Mouse (Mus musculus): Measurements from ENCODE around the gene Gm5447.

Gene Gm5447

GRCm38 (mm10) chr13:30987686-30988085, 13.7 kb downstream of the Gm5447 start:
- DNase-seq, result no peak

GRCm38 (mm10) chr13:30989710-30990109, 15.7 kb downstream of the Gm5447 start:
- no peak for DNase-seq

DNA sequence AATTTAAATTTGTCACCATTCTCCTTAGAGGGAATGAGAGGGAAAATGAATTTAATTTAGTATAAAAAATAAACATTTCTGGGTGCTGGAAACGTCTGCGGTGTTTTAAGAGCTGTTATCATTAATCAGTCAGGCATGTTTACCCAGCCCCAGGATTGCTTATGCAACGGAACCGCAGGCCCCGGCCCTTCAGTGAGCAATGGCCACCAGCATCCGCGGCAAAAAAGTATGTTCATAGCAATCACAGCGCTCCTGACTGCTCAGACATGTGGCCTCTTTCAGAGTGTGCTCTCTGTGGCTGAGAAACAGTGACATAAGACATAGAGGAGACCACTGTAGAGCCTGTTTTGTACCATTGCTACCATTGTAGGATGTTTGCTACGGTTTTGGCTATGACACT, 16.2 kb downstream of the Gm5447 start:
- no peak for DNase-seq

GRCm38 (mm10) chr13:30993819-30994218, 19.8 kb downstream of the Gm5447 start:
- peak; percentile 57 for DNase-seq

- DNase-seq, result no peak
Observed at GRCm38 (mm10) chr13:30994249-30994858, 20.4 kb downstream of the Gm5447 start.

DNA sequence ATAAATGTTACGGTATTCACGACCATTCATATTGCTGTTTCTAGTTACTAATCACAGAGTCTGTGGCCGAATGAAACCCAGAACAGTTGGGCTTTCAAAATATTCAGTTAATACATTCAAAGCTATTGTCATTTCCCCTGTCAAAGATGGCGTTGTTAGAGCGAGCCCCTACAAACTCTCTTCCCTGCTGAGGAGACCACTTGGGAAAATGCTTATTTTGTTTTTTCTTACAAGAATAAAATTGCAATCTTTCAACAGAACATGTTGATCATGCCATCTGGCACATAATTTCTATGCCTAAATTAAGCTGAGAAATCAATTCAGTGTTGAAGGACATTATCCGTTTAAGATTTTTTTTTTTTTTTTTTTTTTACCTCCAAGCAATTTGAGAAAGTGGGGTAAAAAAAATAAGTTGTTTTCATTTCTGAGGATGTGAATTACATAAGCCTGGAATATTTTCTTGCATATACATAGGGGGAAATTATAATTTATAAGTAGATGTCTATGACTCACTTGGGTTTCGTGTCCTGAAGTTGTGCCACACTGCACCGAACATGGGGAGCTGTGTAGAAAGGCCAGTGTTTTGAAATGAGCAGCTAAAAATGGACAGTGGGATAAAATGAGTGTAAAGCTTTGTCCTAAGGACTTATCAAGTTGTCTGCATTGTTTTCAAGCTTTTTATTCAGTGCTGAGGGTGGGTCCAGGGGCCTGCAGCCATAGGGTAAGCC, 23.7 kb downstream of the Gm5447 start:
- DNase-seq, result no peak

DNA sequence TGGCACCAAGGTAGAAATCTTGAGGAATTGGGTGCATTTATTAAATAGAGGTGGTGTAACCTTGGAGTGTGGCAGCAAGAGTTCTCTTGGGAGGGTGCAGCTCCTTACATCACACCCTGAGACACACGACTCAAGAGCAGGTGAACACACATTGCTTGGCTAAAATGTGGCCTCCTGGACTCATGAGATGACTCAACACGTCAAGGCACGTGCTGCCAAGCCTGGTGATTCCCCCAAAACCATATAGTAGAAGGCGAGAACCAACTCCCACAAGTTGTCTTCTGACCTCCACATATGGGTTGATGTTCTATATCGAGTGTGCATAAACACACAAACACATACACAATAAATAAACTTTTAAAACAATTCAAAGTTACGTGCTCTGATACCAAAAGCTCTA, 25.8 kb downstream of the Gm5447 start:
- no peak for DNase-seq

DNA sequence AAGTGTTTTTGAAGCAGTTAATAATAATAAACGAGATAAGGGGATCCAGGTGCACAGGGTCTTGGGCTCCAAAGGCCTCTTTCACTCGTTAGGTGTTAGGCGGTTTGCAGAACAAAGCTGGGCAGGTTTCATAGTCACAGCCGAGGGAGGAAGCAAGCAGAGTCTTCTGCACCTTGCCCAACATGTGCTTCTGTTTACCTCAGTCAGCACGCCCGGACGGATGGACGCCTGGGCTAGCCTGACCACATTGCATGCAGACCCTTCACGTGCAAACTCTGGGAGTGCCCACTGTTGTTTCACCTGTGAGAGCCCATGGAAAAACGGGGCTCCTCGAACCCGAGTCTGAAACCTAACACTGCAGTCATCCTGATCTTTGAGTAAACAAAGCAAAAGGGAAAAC, 30.5 kb downstream of the Gm5447 start:
- DNase-seq, result no peak

DNA sequence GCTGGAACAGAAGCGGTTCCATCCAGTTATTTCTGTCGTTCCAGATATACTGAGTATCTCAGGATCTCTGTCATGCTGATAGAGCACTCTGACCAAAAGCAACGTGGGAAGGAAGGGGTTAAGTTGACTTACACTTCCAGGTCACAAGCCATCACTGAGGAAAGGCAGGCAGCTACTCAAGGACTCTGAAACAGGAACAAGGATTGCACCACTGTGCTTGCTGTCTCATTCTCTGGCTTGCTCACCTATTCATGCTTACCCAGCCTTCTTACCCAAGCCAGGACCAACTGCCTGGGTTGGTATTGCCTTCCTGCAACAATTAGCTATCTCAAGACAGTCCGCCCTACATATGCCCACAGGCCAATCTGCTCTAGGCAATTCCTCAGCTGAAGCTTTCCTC, 31.0 kb downstream of the Gm5447 start:
- no peak for DNase-seq

- no peak for DNase-seq
Observed at GRCm38 (mm10) chr13:31017545-31017944, 43.5 kb downstream of the Gm5447 start.

DNA sequence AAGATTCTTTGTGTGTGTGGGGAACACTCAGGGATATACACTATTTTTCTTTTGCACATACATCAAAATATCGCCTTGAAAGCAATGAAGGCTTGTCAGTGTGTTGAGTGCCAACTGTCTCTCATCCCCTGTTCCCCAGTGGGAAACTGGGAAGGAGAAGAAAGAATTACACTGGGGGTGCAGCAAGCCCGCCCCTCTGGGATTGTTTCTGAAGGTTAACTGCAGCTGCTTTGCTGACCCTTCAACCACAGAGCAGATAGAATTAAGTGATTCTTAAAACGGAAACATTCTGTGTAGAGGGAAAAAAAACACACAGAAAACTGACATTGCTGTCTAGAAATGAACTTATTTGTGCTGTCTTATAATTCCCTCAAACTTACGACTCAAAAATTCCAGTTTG, 47.5 kb downstream of the Gm5447 start:
- no peak for DNase-seq

GRCm38 (mm10) chr13:31021927-31022326, 47.9 kb downstream of the Gm5447 start:
- DNase-seq, result no peak

- no peak for DNase-seq
Observed at GRCm38 (mm10) chr13:31023664-31024063, 49.7 kb downstream of the Gm5447 start.

All from thymus, postnatal 4 days (tissue).